Comparison of ENCODE assay signal across 14 mouse cellular contexts in genomic region chr5:132011795-132012194, GRCm38 (mm10).
A peak's percentile ranks its signal among the peaks of the same experiment; 100 is the strongest.
DNase-seq lines count a peak whose midpoint lies in the region; ATAC-seq lines count a peak whose summit lies in the region.
"Had no signal": no experiment of that assay in that cellular context is flagged by ENCODE, and none has a peak within 500 bp of the region (broad histone marks: within the 10 kb centered on the region; RNA-seq: fewer than 3 reads in every experiment).

No protein-coding gene starts in this region.

- 0 out of 2 replicates have a peak overlapping the region, but pooled peaks have one; percentile 25 for H3K27ac ChIP-seq in midbrain, embryonic 13.5 days
- no peak overlapping the region for H3K27ac ChIP-seq in midbrain, embryonic 11.5 days (ENCODE audit: low read depth, low read length)
- H3K27ac ChIP-seq: limb, embryonic 15.5 days; lung, embryonic 15.5 days had no signal

- H3K36me3 ChIP-seq in midbrain, embryonic 13.5 days: no peaks in the 10 kb centered on the region; the same call in 1 of the 2 replicates
- H3K36me3 ChIP-seq in midbrain, embryonic 11.5 days (ENCODE audit: control insufficient read depth, insufficient read depth, low read length): no peaks in the 10 kb centered on the region
- H3K36me3 ChIP-seq: limb, embryonic 15.5 days; lung, embryonic 15.5 days had no signal

- H3K4me1 ChIP-seq in midbrain, embryonic 13.5 days (replicated peaks): no peaks in the 10 kb centered on the region; the same call in 1 of the 2 replicates
- H3K4me1 ChIP-seq in midbrain, embryonic 11.5 days (ENCODE audit: control insufficient read depth, insufficient read depth, low read length): no peaks in the 10 kb centered on the region
- H3K4me1 ChIP-seq: lung, embryonic 15.5 days had no signal

- no peak for ATAC-seq in midbrain, embryonic 13.5 days
- ATAC-seq in midbrain, embryonic 11.5 days (ENCODE audit: low FRiP score): no peak
- ATAC-seq: intestine, embryonic 16.5 days had no signal

- no peaks in the 10 kb centered on the region for H3K9me3 ChIP-seq in midbrain, embryonic 13.5 days
- no peaks in the 10 kb centered on the region for H3K9me3 ChIP-seq in midbrain, embryonic 11.5 days (ENCODE audit: control insufficient read depth, low read length)
- H3K9me3 ChIP-seq: limb, embryonic 15.5 days; lung, embryonic 15.5 days had no signal

- no peak overlapping the region for H3K9ac ChIP-seq in midbrain, embryonic 13.5 days (replicated peaks)
- no peak overlapping the region for H3K9ac ChIP-seq in midbrain, embryonic 11.5 days (ENCODE audit: low read length)
- H3K9ac ChIP-seq: limb, embryonic 15.5 days; lung, embryonic 15.5 days had no signal

- intact Hi-C loops in heart, postnatal 36 days (cut with DNase I): no loop called here

- peak; percentile 30 for DNase-seq in embryo, embryonic 10 days (ENCODE audit: low spot score)
- DNase-seq in embryo, embryonic 11 days: no peak
- DNase-seq in midbrain, embryonic 11.5 days (ENCODE audit: low spot score, missing footprints): no peak
- DNase-seq in cerebellum, postnatal 25 days: peak; percentile 81 to 84
- peak; percentile 24 for DNase-seq in retina, embryonic 14.5 days (ENCODE audit: low spot score)
- DNase-seq in frontal cortex, adult 2 months (ENCODE audit: extremely low spot score in 1 of 2, low spot score in 1 of 2): no peak
- no peak for DNase-seq in heart, postnatal 36 days
- DNase-seq: adrenal gland, postnatal 10 days; heart, postnatal 4 days had no signal

- H3K27me3 ChIP-seq in midbrain, embryonic 13.5 days: no peaks in the 10 kb centered on the region
- H3K27me3 ChIP-seq in midbrain, embryonic 11.5 days (ENCODE audit: control insufficient read depth, insufficient read depth, low read length): no peaks in the 10 kb centered on the region
- H3K27me3 ChIP-seq: limb, embryonic 15.5 days; lung, embryonic 15.5 days had no signal

- no peak overlapping the region for H3K4me2 ChIP-seq in midbrain, embryonic 13.5 days (replicated peaks)
- no peak overlapping the region for H3K4me2 ChIP-seq in midbrain, embryonic 11.5 days
- H3K4me2 ChIP-seq: limb, embryonic 15.5 days; lung, embryonic 15.5 days had no signal

- no peak overlapping the region for H3K4me3 ChIP-seq in midbrain, embryonic 13.5 days (replicated peaks)
- H3K4me3 ChIP-seq in midbrain, embryonic 11.5 days (ENCODE audit: low read depth, low read length): no peak overlapping the region
- H3K4me3 ChIP-seq: limb, embryonic 15.5 days; lung, embryonic 15.5 days; megakaryocyte, embryonic 14.5 days had no signal

Comparison
In these comparisons a context has a peak if more than half of its experiments do, and no peak if none do; other contexts are left out.
1. DNase-seq: peak in embryo, embryonic 10 days (single experiment), cerebellum, postnatal 25 days (2 of 2) and retina, embryonic 14.5 days (single experiment); none in embryo, embryonic 11 days (single experiment), midbrain, embryonic 11.5 days (single experiment), frontal cortex, adult 2 months (0 of 2) and heart, postnatal 36 days (0 of 2).